Mouse (Mus musculus) layer of hippocampus, adult 2 months (tissue): ENCODE data around the gene Ap3s2. TPM values are rescaled to one million over a fixed set of nuclear protein-coding genes. Genes with fewer than 3 reads are reported as not detected.

Experiments
- DNase-seq, 2 experiments: peaks; one replicate each; pipeline ENCODE4 v3.0.0; 2022; ENCODE audit warnings: low spot score in 2 of 2
- H3K27ac ChIP-seq: fragments of 200-600 bp; 2 replicates; pipeline ENCODE4 v1.8.1; 2022
- H3K4me3 ChIP-seq: fragments of 200-600 bp; 2 replicates; pipeline ENCODE4 v1.8.1; 2022; ENCODE audit warnings: mild to moderate bottlenecking
- CTCF ChIP-seq: fragments of 200-600 bp; conservative IDR thresholded peaks from 2 replicates; pipeline ENCODE4 v1.8.1; 2022; ENCODE audit warnings: antibody characterized with exemption, mild to moderate bottlenecking, moderate library complexity
- total RNA-seq, 2 experiments: library from RNA; stranded (reverse); gene quantifications; 2 replicates each; pipeline ENCODE4 v1.2.3; 2021

The Ap3s2 gene
- total RNA-seq, 2 experiments from 2014 or later = 47.4 to 49.8 TPM

DNA sequence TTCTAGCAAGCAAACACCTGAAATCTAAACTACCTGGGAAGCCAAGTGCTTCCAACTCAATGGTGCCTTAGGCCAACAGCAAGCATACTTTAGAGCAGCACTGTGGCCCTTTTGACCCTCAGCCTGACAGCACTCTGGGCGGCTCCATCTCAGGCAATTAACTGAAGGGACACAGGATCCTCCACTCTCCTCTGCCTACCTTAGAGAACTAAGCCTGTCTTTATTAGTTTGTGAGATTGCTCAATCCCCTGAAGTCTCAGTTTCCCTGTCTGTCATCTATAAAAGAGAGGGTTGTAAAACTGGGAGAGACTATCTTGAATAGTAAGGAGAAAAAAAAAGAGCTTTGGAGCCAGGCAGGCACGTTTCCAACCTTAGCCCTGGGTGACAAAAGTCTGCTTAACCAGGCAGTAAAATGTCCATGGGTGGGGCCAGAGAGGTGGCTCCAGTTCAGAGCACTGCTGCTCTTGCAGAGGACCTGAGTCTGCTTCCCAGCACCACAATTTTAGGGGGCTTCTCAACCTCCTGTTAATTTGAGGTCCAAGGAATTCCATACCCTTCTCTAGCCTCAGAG is 41.9 kb downstream of the Ap3s2 start:
- no peak overlapping the region for H3K27ac ChIP-seq
- no peak for DNase-seq
- H3K4me3 ChIP-seq = no peak overlapping the region
- no peak for TF ChIP-seq CTCF

DNA sequence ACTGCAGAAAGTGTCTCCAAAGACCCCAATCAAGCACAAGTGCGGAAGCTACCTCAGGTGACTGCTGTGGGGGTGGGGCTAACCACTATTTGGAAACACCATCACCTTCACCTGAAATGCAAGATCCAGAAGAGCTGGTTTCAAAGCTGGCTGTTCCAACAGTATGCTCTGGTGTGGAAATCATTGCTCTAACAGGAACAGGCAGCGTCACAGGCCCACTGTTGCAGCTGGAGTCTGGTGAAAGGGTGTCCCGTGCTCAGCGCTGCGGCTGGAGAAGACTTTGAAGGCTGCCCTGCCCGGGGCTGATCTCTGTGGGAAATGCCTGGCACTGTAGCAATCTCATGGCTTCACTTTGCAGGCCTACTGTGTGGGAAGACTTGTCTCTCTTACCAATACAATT is 47.0 kb downstream of the Ap3s2 start:
- no peak for DNase-seq
- H3K4me3 ChIP-seq = no peak overlapping the region
- no peak overlapping the region for H3K27ac ChIP-seq
- TF ChIP-seq CTCF = no peak

DNA sequence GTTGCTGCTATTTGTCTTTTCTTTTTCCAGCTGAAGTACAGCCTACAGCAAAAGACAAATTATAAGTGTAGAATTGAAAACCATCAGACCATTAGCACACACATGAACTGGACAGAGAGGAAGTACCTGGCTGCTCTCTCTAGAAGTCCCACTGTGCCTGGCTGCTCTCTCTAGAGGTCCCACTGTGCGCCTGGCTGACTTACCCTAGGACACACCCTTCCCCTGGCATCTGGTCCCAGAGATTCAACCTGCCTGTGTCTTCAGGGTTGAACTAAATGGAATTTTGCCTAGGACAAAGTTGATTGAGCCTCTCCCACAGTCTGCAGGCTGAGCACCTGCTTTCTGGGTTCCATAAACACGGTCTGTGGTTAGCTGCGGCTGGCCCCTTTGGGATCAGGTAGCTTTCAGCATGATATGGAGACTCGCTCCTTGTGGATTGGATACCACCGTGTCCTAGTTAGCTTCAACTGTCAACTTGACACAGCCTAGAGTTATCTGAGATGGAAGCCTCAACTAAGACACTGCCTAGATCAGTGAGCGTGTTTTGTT is 48.6 kb downstream of the Ap3s2 start:
- H3K4me3 ChIP-seq = no peak overlapping the region
- no peak for DNase-seq
- H3K27ac ChIP-seq = no peak overlapping the region
- TF ChIP-seq CTCF = no peak

- DNase-seq = no peak
- TF ChIP-seq CTCF = no peak
- no peak overlapping the region for H3K27ac ChIP-seq
- H3K4me3 ChIP-seq = no peak overlapping the region
Observed at GRCm38 (mm10) chr7:79869072-79869719, 51.3 kb downstream of the Ap3s2 start.

DNA sequence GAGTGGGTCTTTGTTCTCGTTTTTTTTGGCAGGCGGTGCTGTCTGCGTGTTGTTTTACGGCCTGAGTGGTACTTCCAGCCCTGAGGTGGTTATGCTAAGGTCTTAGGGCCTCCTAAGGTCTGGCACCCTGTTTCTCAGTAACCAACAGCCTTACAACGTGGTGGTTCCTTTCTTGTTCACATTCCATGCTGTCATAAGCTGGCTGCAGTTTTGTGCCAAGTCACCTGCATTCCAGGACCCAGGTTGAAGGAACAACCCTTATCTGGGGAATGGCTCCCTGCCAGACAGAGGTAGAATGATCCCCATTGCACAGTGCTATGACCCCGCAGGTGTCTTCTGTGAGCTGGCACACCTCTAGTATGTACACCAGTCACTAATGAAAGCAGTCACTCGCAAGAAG is 52.0 kb downstream of the Ap3s2 start:
- TF ChIP-seq CTCF = no peak
- Histone ChIP-seq H3K4me3 (no peak overlapping the region), H3K27ac (no peak overlapping the region)
- no peak for DNase-seq

GRCm38 (mm10) chr7:79867861-79868260 is 52.6 kb downstream of the Ap3s2 start:
- no peak for DNase-seq
- Histone ChIP-seq H3K4me3 (no peak overlapping the region), H3K27ac (no peak overlapping the region)
- TF ChIP-seq CTCF = no peak

GRCm38 (mm10) chr7:79866294-79867000 is 54.0 kb downstream of the Ap3s2 start:
- Histone ChIP-seq H3K4me3 (no peak overlapping the region), H3K27ac (no peak overlapping the region)
- no peak for TF ChIP-seq CTCF
- no peak for DNase-seq

DNA sequence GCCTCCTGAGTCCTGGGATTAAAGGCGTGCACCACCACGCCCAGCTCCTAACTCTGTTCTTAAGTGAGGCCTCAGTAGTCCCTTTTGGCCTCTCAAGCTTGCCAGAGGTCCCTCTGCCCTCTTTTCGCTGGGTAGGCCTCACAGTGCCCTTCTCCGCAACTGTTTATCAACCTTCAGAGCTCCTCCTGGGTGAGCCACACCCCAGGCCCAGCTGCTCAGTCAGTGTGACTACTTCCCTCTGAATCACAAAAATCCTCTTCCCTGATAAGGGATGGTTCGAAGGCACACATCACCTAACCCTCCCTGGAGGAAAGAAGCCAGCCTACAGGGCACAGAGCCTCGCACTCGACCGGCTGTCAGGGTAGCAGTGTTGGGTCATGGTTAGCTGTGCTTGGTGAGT is 58.7 kb downstream of the Ap3s2 start:
- Histone ChIP-seq H3K27ac (no peak overlapping the region), H3K4me3 (no peak overlapping the region)
- no peak for DNase-seq
- no peak for TF ChIP-seq CTCF

DNA sequence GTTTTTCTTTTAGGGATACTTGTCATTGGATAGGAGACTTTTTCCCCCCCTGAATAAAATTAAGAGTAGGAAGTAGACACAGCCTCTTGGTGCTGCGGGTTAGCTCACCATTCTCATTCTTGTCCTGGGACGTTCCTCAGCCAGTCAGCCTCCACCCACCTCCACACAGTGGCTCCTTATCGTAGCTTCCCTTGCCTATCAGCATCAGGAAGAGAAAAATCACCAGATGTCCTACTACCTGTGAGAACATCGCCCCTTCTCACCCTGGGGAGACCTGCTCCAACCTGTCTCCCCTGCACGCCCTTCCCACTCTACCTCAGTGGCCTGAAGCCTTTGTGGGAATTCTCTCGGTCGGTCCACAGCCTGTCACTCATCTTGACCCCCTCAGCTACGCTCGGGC is 59.6 kb downstream of the Ap3s2 start, which contains the start of gene Anpep:
TSS of gene Anpep (minus strand) at position 249 of the 400 bp plus-strand sequence.
- H3K27ac ChIP-seq = no peak within 1 kb of the TSS
- no peak for DNase-seq
- no peak within 1 kb of the TSS for H3K4me3 ChIP-seq
- no peak for TF ChIP-seq CTCF

GRCm38 (mm10) chr7:79858956-79859630 is 61.4 kb downstream of the Ap3s2 start:
- no peak overlapping the region for H3K4me3 ChIP-seq
- DNase-seq = no peak
- H3K27ac ChIP-seq = no peak overlapping the region
- no peak for TF ChIP-seq CTCF

- no peak for DNase-seq
- no peak overlapping the region for H3K27ac ChIP-seq
- no peak overlapping the region for H3K4me3 ChIP-seq
- no peak for TF ChIP-seq CTCF
Observed at GRCm38 (mm10) chr7:79858202-79858934, 62.1 kb downstream of the Ap3s2 start.

GRCm38 (mm10) chr7:79856305-79856704 is 64.1 kb downstream of the Ap3s2 start:
- H3K4me3 ChIP-seq = no peak overlapping the region
- no peak overlapping the region for H3K27ac ChIP-seq
- no peak for TF ChIP-seq CTCF
- no peak for DNase-seq
